Mouse (Mus musculus) gastrocnemius, postnatal 4 days (tissue): ENCODE data around the gene Mrpl43. TPM values are rescaled to one million over a fixed set of nuclear protein-coding genes. Genes with fewer than 3 reads are reported as not detected.

Source experiments
- DNase-seq, 2 experiments: peaks; one replicate each; pipeline ENCODE4 v3.0.0; 2021 to 2022; ENCODE audit warnings: low spot score in 2 of 2, mixed read lengths in 2 of 2
- total RNA-seq, 2 experiments: library from RNA; stranded (reverse); gene quantifications; 2 replicates each; pipeline ENCODE4 v1.2.3; 2021

The Mrpl43 gene
- total RNA-seq, 2 experiments from 2014 or later: 34.8 to 37.5 TPM

- DNase-seq: peak in 1 of 2 experiments; percentile 75
These were observed 23.9 kb upstream of the Mrpl43 start for GRCm38 (mm10) chr19:45030111-45030510.

GRCm38 (mm10) chr19:45029571-45029970 lies 23.3 kb upstream of the Mrpl43 start:
- no peak for DNase-seq

- DNase-seq: no peak
These were observed 22.5 kb upstream of the Mrpl43 start for GRCm38 (mm10) chr19:45028746-45029145.

GRCm38 (mm10) chr19:45027848-45028247 lies 21.6 kb upstream of the Mrpl43 start:
- no peak for DNase-seq

GRCm38 (mm10) chr19:45026958-45027670 lies 20.9 kb upstream of the Mrpl43 start:
- DNase-seq: no peak

GRCm38 (mm10) chr19:45025937-45026568 lies 19.8 kb upstream of the Mrpl43 start:
- DNase-seq: no peak

- DNase-seq: no peak
These were observed 18.5 kb upstream of the Mrpl43 start for GRCm38 (mm10) chr19:45024775-45025174.

GRCm38 (mm10) chr19:45023993-45024392 lies 17.8 kb upstream of the Mrpl43 start:
- DNase-seq: no peak

- no peak for DNase-seq
These were observed 15.1 kb upstream of the Mrpl43 start for GRCm38 (mm10) chr19:45021362-45021761.

GRCm38 (mm10) chr19:45020348-45020747 lies 14.1 kb upstream of the Mrpl43 start:
- peak in 1 of 2 experiments; percentile 76 for DNase-seq

- no peak for DNase-seq
These were observed 12.1 kb upstream of the Mrpl43 start for GRCm38 (mm10) chr19:45018351-45018831.

- DNase-seq: peak; percentile 91 to 92
These were observed 11.7 kb upstream of the Mrpl43 start for GRCm38 (mm10) chr19:45017909-45018308.

GRCm38 (mm10) chr19:45017216-45017771 lies 11.1 kb upstream of the Mrpl43 start:
- peak; percentile 84 to 93 for DNase-seq

- DNase-seq: peak in 1 of 2 experiments; percentile 89
These were observed 10.3 kb upstream of the Mrpl43 start for GRCm38 (mm10) chr19:45016341-45017215.

GRCm38 (mm10) chr19:45015518-45016281 lies 9.5 kb upstream of the Mrpl43 start:
- peak in 1 of 2 experiments; percentile 64 for DNase-seq

- DNase-seq: peak in 1 of 2 experiments; percentile 68
These were observed 8.8 kb upstream of the Mrpl43 start for GRCm38 (mm10) chr19:45014981-45015402.

- no peak for DNase-seq
These were observed 8.2 kb upstream of the Mrpl43 start, which contains the start of gene Lzts2 for GRCm38 (mm10) chr19:45014335-45014971. TSS of gene Lzts2 (plus strand) at chr19:45014414.

- DNase-seq: no peak
These were observed 7.5 kb upstream of the Mrpl43 start for GRCm38 (mm10) chr19:45013581-45014225.

- no peak for DNase-seq
These were observed 6.4 kb upstream of the Mrpl43 start for GRCm38 (mm10) chr19:45012636-45013035.
